Mouse (Mus musculus) forebrain, embryonic 13.5 days (tissue): ENCODE data around the gene Sertm1. TPM values are rescaled to one million over a fixed set of nuclear protein-coding genes. Genes with fewer than 3 reads are reported as not detected.

Experiments used
- ATAC-seq: fragments of 200-750 bp; cut with Nextera tagmentation; 2 replicates; pipeline ENCODE4 v1.8.0; 2017
- H3K27ac ChIP-seq: fragments of 300-500 bp; sonication (generic); 2 replicates; pipeline ENCODE4 v1.5.1; 2015; ENCODE audit warnings: inconsistent platforms, mild to moderate bottlenecking, moderate library complexity
- H3K27me3 ChIP-seq: fragments of 300-500 bp; sonication (generic); 2 replicates; pipeline ENCODE4 v1.6.1; 2015; ENCODE audit warnings: mild to moderate bottlenecking, inconsistent platforms
- H3K36me3 ChIP-seq: fragments of 300-500 bp; sonication (generic); 2 replicates; pipeline ENCODE4 v1.6.1; 2015; ENCODE audit warnings: mild to moderate bottlenecking, inconsistent platforms; ENCODE audit not compliant: poor library complexity, severe bottlenecking
- H3K4me1 ChIP-seq: fragments of 300-500 bp; sonication (generic); 2 replicates; pipeline ENCODE4 v1.6.1; 2015; ENCODE audit warnings: inconsistent platforms
- H3K4me2 ChIP-seq: fragments of 300-500 bp; sonication (generic); 2 replicates; pipeline ENCODE4 v1.6.1; 2015; ENCODE audit warnings: inconsistent platforms, mild to moderate bottlenecking, moderate library complexity
- H3K4me3 ChIP-seq: fragments of 300-500 bp; sonication (generic); 2 replicates; pipeline ENCODE4 v1.5.1; 2015; ENCODE audit warnings: mild to moderate bottlenecking, inconsistent platforms
- H3K9ac ChIP-seq: fragments of 300-500 bp; sonication (generic); 2 replicates; pipeline ENCODE4 v1.6.1; 2015; ENCODE audit warnings: mild to moderate bottlenecking, inconsistent platforms
- H3K9me3 ChIP-seq: fragments of 300-500 bp; sonication (generic); replicated peaks from 2 replicates; pipeline ENCODE4 v1.6.1; 2016; ENCODE audit warnings: inconsistent platforms
- WGBS: fragments of 180-500 bp; shearing (Covaris S2); methylation state at CpG from one replicate; pipeline ENCODE4 v1.1.7; 2015; 5-methylcytosine and 5-hydroxymethylcytosine counted together
- polyA plus RNA-seq: library from polyadenylated mRNA; unstranded; fragments of >200 nt; fragmentation: Nextera tagmentation; extraction: Ambion mirVana; gene quantifications from 2 replicates; pipeline ENCODE4 v1.2.1, GENCODE M21; 2015

Gene Sertm1
- 0.84 and 0.94 TPM in 2 replicates for polyA plus RNA-seq

- peak within 1 kb of the TSS; percentile 88 for H3K4me2 ChIP-seq
- ATAC-seq: peak; percentile 100
- peaks cover 19% of the 10 kb centered on the region for H3K4me1 ChIP-seq
- WGBS: under 1% methylated on average over 38 of the region's 38 CpGs
- H3K27ac ChIP-seq: no peak within 1 kb of the TSS
- peaks cover 23% of the 10 kb centered on the region for H3K27me3 ChIP-seq
- H3K36me3 ChIP-seq: no peaks in the 10 kb centered on the region
- no peaks in the 10 kb centered on the region for H3K9me3 ChIP-seq
- H3K9ac ChIP-seq: peak within 1 kb of the TSS; percentile 67
- peak within 1 kb of the TSS; percentile 58 for H3K4me3 ChIP-seq
Observed at GRCm38 (mm10) chr3:54915643-54916071, at the start of gene Sertm1. Sertm1 (minus strand) TSS chr3:54915887.

- 10% methylated on average over 3 of the region's 3 CpGs for WGBS
- peak overlapping the region; percentile 11 for H3K4me2 ChIP-seq
- peaks cover 27% of the 10 kb centered on the region; the same call in 1 of the 2 replicates for H3K4me1 ChIP-seq
- no peak overlapping the region for H3K4me3 ChIP-seq
- H3K9ac ChIP-seq: no peak overlapping the region
- no peaks in the 10 kb centered on the region for H3K9me3 ChIP-seq
- ATAC-seq: peak; percentile 80
- H3K27ac ChIP-seq: peak overlapping the region; percentile 22; the same call in 1 of the 2 replicates
- H3K27me3 ChIP-seq: no peaks in the 10 kb centered on the region
- no peaks in the 10 kb centered on the region for H3K36me3 ChIP-seq
Observed at GRCm38 (mm10) chr3:54964948-54965506, 49.3 kb upstream of the Sertm1 start.

- peak; percentile 78 for ATAC-seq
- Histone ChIP-seq H3K4me3 (no peak overlapping the region), H3K27me3 (no peaks in the 10 kb centered on the region), H3K27ac (no peak overlapping the region), H3K36me3 (no peaks in the 10 kb centered on the region), H3K4me1 (peaks cover 11% of the 10 kb centered on the region), H3K4me2 (no peak overlapping the region), H3K9ac (no peak overlapping the region), H3K9me3 (no peaks in the 10 kb centered on the region)
- 46% methylated on average over 6 of the region's 6 CpGs for WGBS
Observed at GRCm38 (mm10) chr3:54943067-54943810, 27.6 kb upstream of the Sertm1 start.

- Histone ChIP-seq H3K36me3 (no peaks in the 10 kb centered on the region), H3K4me1 (no peaks in the 10 kb centered on the region), H3K27ac (no peak overlapping the region), H3K9me3 (no peaks in the 10 kb centered on the region), H3K9ac (no peak overlapping the region), H3K27me3 (no peaks in the 10 kb centered on the region), H3K4me2 (no peak overlapping the region), H3K4me3 (no peak overlapping the region)
- no peak for ATAC-seq
- 78% methylated on average over 4 of the region's 4 CpGs for WGBS
Observed at GRCm38 (mm10) chr3:54934535-54934934, 18.8 kb upstream of the Sertm1 start.

- Histone ChIP-seq H3K4me2 (no peak overlapping the region), H3K36me3 (no peaks in the 10 kb centered on the region), H3K4me3 (no peak overlapping the region), H3K4me1 (no peaks in the 10 kb centered on the region), H3K27me3 (no peaks in the 10 kb centered on the region), H3K9ac (no peak overlapping the region), H3K9me3 (no peaks in the 10 kb centered on the region), H3K27ac (no peak overlapping the region)
- WGBS: 91% methylated on average over 4 of the region's 4 CpGs
- no peak for ATAC-seq
Observed at GRCm38 (mm10) chr3:54932599-54932998, 16.9 kb upstream of the Sertm1 start.

GRCm38 (mm10) chr3:54920425-54920824 lies 4.7 kb upstream of the Sertm1 start:
- no peak overlapping the region for H3K9ac ChIP-seq
- 69% methylated on average over 3 of the region's 3 CpGs for WGBS
- H3K27ac ChIP-seq: no peak overlapping the region
- ATAC-seq: no peak
- H3K9me3 ChIP-seq: no peaks in the 10 kb centered on the region
- H3K4me2 ChIP-seq: no peak overlapping the region
- no peaks in the 10 kb centered on the region for H3K36me3 ChIP-seq
- no peak overlapping the region for H3K4me3 ChIP-seq
- H3K4me1 ChIP-seq: peaks cover 10% of the 10 kb centered on the region
- H3K27me3 ChIP-seq: peaks cover 4% of the 10 kb centered on the region; the same call in 1 of the 2 replicates

- Histone ChIP-seq H3K4me2 (peak overlapping the region; percentile 88), H3K9ac (peak overlapping the region; percentile 67), H3K4me3 (peak overlapping the region; percentile 58), H3K4me1 (peaks cover 19% of the 10 kb centered on the region), H3K27me3 (peaks cover 23% of the 10 kb centered on the region), H3K36me3 (no peaks in the 10 kb centered on the region), H3K9me3 (no peaks in the 10 kb centered on the region), H3K27ac (no peak overlapping the region)
- ATAC-seq: no peak; the same call in 1 of the 2 replicates
- 3% methylated on average over 31 of the region's 31 CpGs for WGBS
Observed at GRCm38 (mm10) chr3:54914845-54915642, 643 bp downstream of the Sertm1 start.

- no peak overlapping the region for H3K9ac ChIP-seq
Observed at GRCm38 (mm10) chr3:54908878-54909277, 6.8 kb downstream of the Sertm1 start.

GRCm38 (mm10) chr3:54897974-54898373 lies 17.7 kb downstream of the Sertm1 start:
- ATAC-seq: no peak
- no peak overlapping the region for H3K9ac ChIP-seq
- H3K9me3 ChIP-seq: no peaks in the 10 kb centered on the region
- WGBS: 90% methylated on average over 10 of the region's 10 CpGs
- no peaks in the 10 kb centered on the region for H3K4me1 ChIP-seq
- H3K27me3 ChIP-seq: no peaks in the 10 kb centered on the region
- H3K4me3 ChIP-seq: no peak overlapping the region
- H3K36me3 ChIP-seq: no peaks in the 10 kb centered on the region
- H3K27ac ChIP-seq: no peak overlapping the region
- H3K4me2 ChIP-seq: no peak overlapping the region

More at GRCm38 (mm10) chr3:54908878-54909277, 6.8 kb downstream of the Sertm1 start:
- no peaks in the 10 kb centered on the region for H3K4me1 ChIP-seq
- 82% methylated on average over 1 of the region's 1 CpGs for WGBS
- ATAC-seq: no peak
- no peak overlapping the region for H3K4me3 ChIP-seq
- peaks cover 5% of the 10 kb centered on the region; the same call in 1 of the 2 replicates for H3K27me3 ChIP-seq
- no peaks in the 10 kb centered on the region for H3K9me3 ChIP-seq
- no peak overlapping the region for H3K4me2 ChIP-seq
- no peak overlapping the region for H3K27ac ChIP-seq
- H3K36me3 ChIP-seq: no peaks in the 10 kb centered on the region

GRCm38 (mm10) chr3:54894891-54895290 lies 20.8 kb downstream of the Sertm1 start:
- ATAC-seq: no peak
- no peaks in the 10 kb centered on the region for H3K9me3 ChIP-seq
- no peak overlapping the region for H3K4me3 ChIP-seq
- H3K27ac ChIP-seq: no peak overlapping the region
- H3K4me1 ChIP-seq: 0 out of 2 replicates have a peak, but pooled peaks cover 10% of the 10 kb centered on the region
- no peaks in the 10 kb centered on the region for H3K36me3 ChIP-seq
- no peak overlapping the region for H3K9ac ChIP-seq
- WGBS: 100% methylated on average over 1 of the region's 1 CpGs
- no peaks in the 10 kb centered on the region for H3K27me3 ChIP-seq
- no peak overlapping the region for H3K4me2 ChIP-seq

- 16% methylated on average over 4 of the region's 4 CpGs for WGBS
- Histone ChIP-seq H3K27ac (no peak overlapping the region), H3K4me3 (no peak overlapping the region), H3K27me3 (no peaks in the 10 kb centered on the region), H3K9ac (no peak overlapping the region), H3K36me3 (no peaks in the 10 kb centered on the region), H3K4me2 (no peak overlapping the region), H3K4me1 (0 out of 2 replicates have a peak, but pooled peaks cover 10% of the 10 kb centered on the region), H3K9me3 (no peaks in the 10 kb centered on the region)
- no peak for ATAC-seq
Observed at GRCm38 (mm10) chr3:54892218-54892617, 23.5 kb downstream of the Sertm1 start.

- whole genome bisulfite sequencing: 82% methylated on average over 2 of the region's 2 CpGs
- 0 out of 2 replicates have a peak, but pooled peaks cover under 1% of the 10 kb centered on the region for H3K4me1 ChIP-seq
- H3K9ac ChIP-seq: no peak overlapping the region
- ATAC-seq: no peak
- no peak overlapping the region for H3K27ac ChIP-seq
- no peak overlapping the region for H3K4me3 ChIP-seq
- H3K27me3 ChIP-seq: no peaks in the 10 kb centered on the region
- H3K9me3 ChIP-seq: no peaks in the 10 kb centered on the region
- no peaks in the 10 kb centered on the region for H3K36me3 ChIP-seq
- H3K4me2 ChIP-seq: no peak overlapping the region
Observed at GRCm38 (mm10) chr3:54886501-54886900, 29.2 kb downstream of the Sertm1 start.
